In genomic region chr11:33012384-33013160, GRCm38 (mm10) we compare ENCODE assay signal across 11 mouse cellular contexts.
DNase-seq lines count a peak whose midpoint lies in the region; ATAC-seq and TF ChIP-seq lines count a peak whose summit lies in the region.
"Had no signal": no experiment of that assay in that cellular context is flagged by ENCODE, and none has a peak within 500 bp of the region (broad histone marks: within the 10 kb centered on the region; RNA-seq: fewer than 3 reads in every experiment).

No protein-coding gene starts in this region.

- H3K27me3 ChIP-seq in hindbrain, postnatal 0 days (ENCODE audit: insufficient read depth, low read length) = no peaks in the 10 kb centered on the region
- H3K27me3 ChIP-seq in hindbrain, embryonic 13.5 days = no peaks in the 10 kb centered on the region
- H3K27me3 ChIP-seq in E14TG2a.4 (ENCODE audit: insufficient read depth, low read length) = peaks cover 11% of the 10 kb centered on the region
- H3K27me3 ChIP-seq in neural tube, embryonic 15.5 days (replicated peaks) = no peaks in the 10 kb centered on the region

- DNase-seq in hindbrain, postnatal 0 days (ENCODE audit: low spot score) = peak; percentile 46
- peak; percentile 37 for DNase-seq in Muller cell, postnatal 12 days (ENCODE audit: inconsistent ontology term)
- DNase-seq in heart, postnatal 10 days = peak; percentile 52 to 65
- no peak for DNase-seq in spleen, adult 12 weeks (ENCODE audit: low spot score)
- DNase-seq: cerebellum, postnatal 36 days; kidney, adult 2 months; right cerebral cortex, postnatal 4 days had no signal

- H3K9me3 ChIP-seq in hindbrain, postnatal 0 days (ENCODE audit: low read length) = no peaks in the 10 kb centered on the region
- no peaks in the 10 kb centered on the region for H3K9me3 ChIP-seq in hindbrain, embryonic 13.5 days
- H3K9me3 ChIP-seq in E14TG2a.4 (ENCODE audit: low read length) = no peaks in the 10 kb centered on the region
- H3K9me3 ChIP-seq in neural tube, embryonic 15.5 days (replicated peaks) = no peaks in the 10 kb centered on the region

- H3K9ac ChIP-seq in hindbrain, postnatal 0 days (replicated peaks; ENCODE audit: low read length) = no peak overlapping the region
- H3K9ac ChIP-seq in hindbrain, embryonic 13.5 days = no peak overlapping the region
- H3K9ac ChIP-seq in neural tube, embryonic 15.5 days (replicated peaks) = no peak overlapping the region

- H3K36me3 ChIP-seq in hindbrain, postnatal 0 days (ENCODE audit: insufficient read depth, low read length) = no peaks in the 10 kb centered on the region
- no peaks in the 10 kb centered on the region for H3K36me3 ChIP-seq in hindbrain, embryonic 13.5 days
- no peaks in the 10 kb centered on the region for H3K36me3 ChIP-seq in E14TG2a.4 (ENCODE audit: insufficient read depth, low read length)
- H3K36me3 ChIP-seq in neural tube, embryonic 15.5 days = no peaks in the 10 kb centered on the region

- no peak for TF ChIP-seq CTCF in hindbrain, postnatal 0 days (IDR thresholded peaks at IDR 0.05; ENCODE audit: low read depth)
- TF ChIP-seq CTCF in E14TG2a.4 (conservative IDR thresholded peaks at IDR 0.05; ENCODE audit: low read length) = no peak

- H3K4me1 ChIP-seq in hindbrain, postnatal 0 days (ENCODE audit: insufficient read depth, low read length) = no peaks in the 10 kb centered on the region
- no peaks in the 10 kb centered on the region for H3K4me1 ChIP-seq in hindbrain, embryonic 13.5 days (replicated peaks)
- peaks cover 25% of the 10 kb centered on the region for H3K4me1 ChIP-seq in E14TG2a.4 (replicated peaks; ENCODE audit: low read depth, low read length)
- H3K4me1 ChIP-seq in neural tube, embryonic 15.5 days = no peaks in the 10 kb centered on the region

- no peak overlapping the region for H3K4me2 ChIP-seq in hindbrain, postnatal 0 days (ENCODE audit: low read depth, low read length)
- H3K4me2 ChIP-seq in hindbrain, embryonic 13.5 days = no peak overlapping the region
- H3K4me2 ChIP-seq in neural tube, embryonic 15.5 days = no peak overlapping the region

- H3K4me3 ChIP-seq in hindbrain, postnatal 0 days (ENCODE audit: low read length) = no peak overlapping the region
- no peak overlapping the region for H3K4me3 ChIP-seq in hindbrain, embryonic 13.5 days
- peak overlapping the region; percentile 54; the same call in 1 of the 2 replicates for H3K4me3 ChIP-seq in E14TG2a.4 (replicated peaks; ENCODE audit: low read length)
- H3K4me3 ChIP-seq in neural tube, embryonic 15.5 days (replicated peaks) = no peak overlapping the region
- H3K4me3 ChIP-seq: myocyte had no signal

- intact Hi-C loops in heart, postnatal 10 days (cut with DNase I) = loop anchor here (5.0 kb wide), 1 partner anchor 85 kb away; no protein-coding TSS in a partner anchor

- no peak overlapping the region for H3K27ac ChIP-seq in hindbrain, postnatal 0 days
- H3K27ac ChIP-seq in hindbrain, embryonic 13.5 days = no peak overlapping the region
- H3K27ac ChIP-seq in neural tube, embryonic 15.5 days (replicated peaks) = no peak overlapping the region

- WGBS in hindbrain, postnatal 0 days = 62% methylated on average over 14 of the region's 14 CpGs
- 85% methylated on average over 14 of the region's 14 CpGs for WGBS in hindbrain, embryonic 13.5 days
- WGBS in neural tube, embryonic 15.5 days = 82% methylated on average over 14 of the region's 14 CpGs

- 0 out of 2 replicates have a peak, but pooled peaks have one; percentile 35 for ATAC-seq in hindbrain, postnatal 0 days
- ATAC-seq in hindbrain, embryonic 13.5 days (ENCODE audit: low FRiP score) = no peak
- no peak for ATAC-seq in neural tube, embryonic 15.5 days (ENCODE audit: low FRiP score)
